Mouse (Mus musculus): Measurements from ENCODE around the gene Ksr2.

Ksr2 gene

GRCm38 (mm10) chr5:117614331-117615024, 200.7 kb downstream of the Ksr2 start:
- 45% methylated on average over 5 of the region's 5 CpGs for WGBS

- 89% methylated on average over 4 of the region's 4 CpGs for WGBS
Measured at GRCm38 (mm10) chr5:117620292-117620691, 206.5 kb downstream of the Ksr2 start.

GRCm38 (mm10) chr5:117622221-117622620, 208.4 kb downstream of the Ksr2 start:
- WGBS = 56% methylated on average over 12 of the region's 12 CpGs

GRCm38 (mm10) chr5:117623206-117623605, 209.4 kb downstream of the Ksr2 start:
- 96% methylated on average over 4 of the region's 4 CpGs for WGBS

GRCm38 (mm10) chr5:117626907-117627306, 213.1 kb downstream of the Ksr2 start:
- 47% methylated on average over 4 of the region's 4 CpGs for WGBS

- 41% methylated on average over 7 of the region's 7 CpGs for WGBS
Measured at GRCm38 (mm10) chr5:117628351-117628750, 214.6 kb downstream of the Ksr2 start.

- whole genome bisulfite sequencing = 90% methylated on average over 14 of the region's 14 CpGs
Measured at GRCm38 (mm10) chr5:117629570-117629969, 215.8 kb downstream of the Ksr2 start.

- 87% methylated on average over 2 of the region's 2 CpGs for WGBS
Measured at GRCm38 (mm10) chr5:117635211-117635610, 221.4 kb downstream of the Ksr2 start.

GRCm38 (mm10) chr5:117635838-117636237, 222.0 kb downstream of the Ksr2 start:
- 92% methylated on average over 5 of the region's 5 CpGs for WGBS

- WGBS = 88% methylated on average over 6 of the region's 6 CpGs
Measured at GRCm38 (mm10) chr5:117641585-117641984, 227.8 kb downstream of the Ksr2 start.

GRCm38 (mm10) chr5:117651238-117651886, 237.6 kb downstream of the Ksr2 start:
- WGBS = 87% methylated on average over 14 of the region's 14 CpGs

- 44% methylated on average over 6 of the region's 6 CpGs for WGBS
Measured at GRCm38 (mm10) chr5:117658641-117659040, 244.8 kb downstream of the Ksr2 start.

- 69% methylated on average over 13 of the region's 13 CpGs for WGBS
Measured at GRCm38 (mm10) chr5:117659596-117659995, 245.8 kb downstream of the Ksr2 start.

- WGBS = 35% methylated on average over 9 of the region's 9 CpGs
Measured at GRCm38 (mm10) chr5:117665181-117665580, 251.4 kb downstream of the Ksr2 start.

- whole genome bisulfite sequencing = 60% methylated on average over 3 of the region's 4 CpGs
Measured at GRCm38 (mm10) chr5:117667314-117667713, 253.5 kb downstream of the Ksr2 start.

- WGBS = 72% methylated on average over 4 of the region's 4 CpGs
Measured at GRCm38 (mm10) chr5:117669265-117669664, 255.5 kb downstream of the Ksr2 start.

- WGBS = 82% methylated on average over 7 of the region's 7 CpGs
Measured at GRCm38 (mm10) chr5:117669843-117670242, 256.0 kb downstream of the Ksr2 start.

GRCm38 (mm10) chr5:117671362-117671761, 257.6 kb downstream of the Ksr2 start:
- 57% methylated on average over 6 of the region's 6 CpGs for WGBS

GRCm38 (mm10) chr5:117675840-117676239, 262.0 kb downstream of the Ksr2 start:
- 73% methylated on average over 8 of the region's 8 CpGs for WGBS

- WGBS = 95% methylated on average over 6 of the region's 6 CpGs
Measured at GRCm38 (mm10) chr5:117677231-117677630, 263.4 kb downstream of the Ksr2 start.

GRCm38 (mm10) chr5:117678371-117678770, 264.6 kb downstream of the Ksr2 start:
- 87% methylated on average over 5 of the region's 5 CpGs for WGBS

- WGBS = 96% methylated on average over 3 of the region's 3 CpGs
Measured at GRCm38 (mm10) chr5:117682226-117682625, 268.4 kb downstream of the Ksr2 start.

GRCm38 (mm10) chr5:117684491-117684890, 270.7 kb downstream of the Ksr2 start:
- WGBS = 94% methylated on average over 8 of the region's 8 CpGs

Measured in cerebral cortex, adult 2 months (tissue).